ENCODE assay signal across 8 mouse cellular contexts in the genomic region with DNA sequence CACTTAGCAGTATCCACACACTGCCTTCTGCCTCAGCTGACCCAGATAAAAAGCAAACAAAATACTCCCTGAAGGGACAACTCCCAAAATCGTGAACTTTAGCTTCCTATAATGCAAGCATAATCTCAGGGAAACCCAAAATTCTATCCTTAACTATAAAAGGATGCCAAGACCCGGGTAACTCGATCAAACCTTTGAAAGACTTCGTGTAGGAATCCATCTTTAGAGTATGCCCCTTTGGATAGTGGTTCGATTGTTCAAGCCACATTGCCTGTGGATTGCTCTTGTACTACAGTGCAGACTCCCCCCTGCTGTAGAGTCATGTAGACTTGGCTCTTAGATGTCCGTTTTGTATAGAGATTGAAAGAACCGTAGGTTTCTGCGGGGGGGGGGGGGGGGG. TPM values are rescaled to one million over a fixed set of nuclear protein-coding genes. Genes with fewer than 3 reads are reported as not detected.
A peak's percentile ranks its signal among the peaks of the same experiment; 100 is the strongest.
DNase-seq lines count a peak whose midpoint lies in the region; ATAC-seq and TF ChIP-seq lines count a peak whose summit lies in the region.

No protein-coding gene starts in this region.

- H3K27ac ChIP-seq in kidney, embryonic 14.5 days (ENCODE audit: low read depth, low read length) = no peak overlapping the region
- H3K27ac ChIP-seq in cortical plate, adult 2 months (ENCODE audit: insufficient read depth, low read length) = peak overlapping the region; percentile 79
- H3K27ac ChIP-seq in hindbrain, embryonic 10.5 days = peak overlapping the region; percentile 63; the same call in 1 of the 2 replicates
- peak overlapping the region; percentile 97 for H3K27ac ChIP-seq in midbrain, embryonic 14.5 days (replicated peaks; ENCODE audit: low read depth, low read length)

- no peak overlapping the region for H3K9ac ChIP-seq in kidney, embryonic 14.5 days (ENCODE audit: low read depth, low read length)
- H3K9ac ChIP-seq in midbrain, embryonic 14.5 days (replicated peaks; ENCODE audit: low read length) = peak overlapping the region; percentile 92

- no peak for TF ChIP-seq CTCF in cortical plate, adult 2 months (IDR thresholded peaks at IDR 0.05; ENCODE audit: extremely low read depth, insufficient read depth, low read length)

- WGBS in kidney, embryonic 14.5 days = 65% methylated on average over 8 of the region's 8 CpGs
- WGBS in hindbrain, embryonic 10.5 days = 57% methylated on average over 8 of the region's 8 CpGs
- 44% methylated on average over 8 of the region's 8 CpGs for WGBS in midbrain, embryonic 14.5 days

- ATAC-seq in kidney, embryonic 14.5 days (ENCODE audit: low FRiP score, low TSS enrichment) = no peak
- ATAC-seq in midbrain, embryonic 14.5 days (ENCODE audit: low FRiP score, low TSS enrichment) = no peak; the same call in 1 of the 2 replicates

- H3K4me2 ChIP-seq in kidney, embryonic 14.5 days (replicated peaks; ENCODE audit: low read depth, low read length) = peak overlapping the region; percentile 85; the same call in 1 of the 2 replicates
- peak overlapping the region; percentile 73 for H3K4me2 ChIP-seq in midbrain, embryonic 14.5 days (ENCODE audit: low read length)

- H3K4me1 ChIP-seq in kidney, embryonic 14.5 days (ENCODE audit: control insufficient read depth, insufficient read depth, low read length) = peaks cover 14% of the 10 kb centered on the region; the same call in 1 of the 2 replicates
- no peaks in the 10 kb centered on the region for H3K4me1 ChIP-seq in cortical plate, adult 2 months (ENCODE audit: control insufficient read depth, insufficient read depth, low read length)
- peaks cover 32% of the 10 kb centered on the region for H3K4me1 ChIP-seq in hindbrain, embryonic 10.5 days (replicated peaks)
- H3K4me1 ChIP-seq in midbrain, embryonic 14.5 days (ENCODE audit: control insufficient read depth, insufficient read depth, low read length) = peaks cover 18% of the 10 kb centered on the region

- peaks cover 21% of the 10 kb centered on the region for H3K27me3 ChIP-seq in kidney, embryonic 14.5 days (ENCODE audit: control insufficient read depth, insufficient read depth, low read length)
- H3K27me3 ChIP-seq in hindbrain, embryonic 10.5 days (ENCODE audit: insufficient read depth, poor library complexity, severe bottlenecking) = peaks cover 45% of the 10 kb centered on the region
- H3K27me3 ChIP-seq in midbrain, embryonic 14.5 days (ENCODE audit: control insufficient read depth, insufficient read depth, low read length) = no peaks in the 10 kb centered on the region

- DNase-seq in kidney, postnatal 10 days = no peak
- no peak for DNase-seq in hindbrain, embryonic 10.5 days (ENCODE audit: low spot score)
- peak; percentile 64 for DNase-seq in midbrain, embryonic 14.5 days
- no peak for DNase-seq in Muller cell, postnatal 12 days (ENCODE audit: inconsistent ontology term)
- DNase-seq in adrenal gland, adult 18-20 months (ENCODE audit: low spot score in 2 of 2) = no peak
- no peak for DNase-seq in kidney, adult 8-10 months

- H3K36me3 ChIP-seq in kidney, embryonic 14.5 days (ENCODE audit: control insufficient read depth, insufficient read depth, low read length) = no peaks in the 10 kb centered on the region
- no peaks in the 10 kb centered on the region for H3K36me3 ChIP-seq in hindbrain, embryonic 10.5 days
- H3K36me3 ChIP-seq in midbrain, embryonic 14.5 days (ENCODE audit: control insufficient read depth, insufficient read depth, low read length) = no peaks in the 10 kb centered on the region

- no peak for TF ChIP-seq POLR2A in cortical plate, adult 2 months (IDR thresholded peaks at IDR 0.05; ENCODE audit: extremely low read depth, insufficient read depth, low read length)

- no peaks in the 10 kb centered on the region for H3K9me3 ChIP-seq in kidney, embryonic 14.5 days (ENCODE audit: control insufficient read depth, low read length)
- no peaks in the 10 kb centered on the region for H3K9me3 ChIP-seq in hindbrain, embryonic 10.5 days
- H3K9me3 ChIP-seq in midbrain, embryonic 14.5 days (ENCODE audit: control insufficient read depth, low read length) = no peaks in the 10 kb centered on the region

- no peak overlapping the region for H3K4me3 ChIP-seq in kidney, embryonic 14.5 days (ENCODE audit: low read length)
- peak overlapping the region; percentile 95 for H3K4me3 ChIP-seq in cortical plate, adult 2 months (ENCODE audit: insufficient read depth, low read length)
- H3K4me3 ChIP-seq in hindbrain, embryonic 10.5 days = peak overlapping the region; percentile 65
- peak overlapping the region; percentile 76 for H3K4me3 ChIP-seq in midbrain, embryonic 14.5 days (replicated peaks; ENCODE audit: low read depth, low read length)

RNA-seq across cellular contexts. Expression of gene Gria2, which starts 0.6 kb away (rescaled TPM):
- polyA plus RNA-seq in kidney, embryonic 14.5 days (2014; fragmentation: Nextera tagmentation; extraction: Ambion mirVana) = 0.87 and 1.0 TPM in 2 replicates
- polyA plus RNA-seq in cortical plate, adult 2 months (2012; rRNA removed) = 232 and 271 TPM in 2 replicates
- polyA plus RNA-seq in hindbrain, embryonic 10.5 days (2016; fragmentation: Nextera tagmentation; extraction: Ambion mirVana) = 3.0 and 9.9 TPM in 2 replicates
- polyA plus RNA-seq in midbrain, embryonic 14.5 days (2014; fragmentation: Nextera tagmentation; extraction: Ambion mirVana) = 179 and 191 TPM in 2 replicates
- total RNA-seq in adrenal gland, adult 18-20 months (2021) = 10 to 100 TPM in 1 of 2 experiments, 1 to 10 TPM in 1; 9.2 to 12.9 TPM

Comparison
In these comparisons a context has a peak if more than half of its experiments do, and no peak if none do; other contexts are left out.
1. RNA of gene Gria2, which starts 0.6 kb away (polyA plus RNA-seq): 232 to 271 TPM in cortical plate, adult 2 months and 179 to 191 TPM in midbrain, embryonic 14.5 days; 3.0 to 9.9 TPM in hindbrain, embryonic 10.5 days and 0.87 to 1.0 TPM in kidney, embryonic 14.5 days; every median in the first group is over 10 times any median in the second.